Mouse (Mus musculus): ENCODE results near the gene Dtx3. TPM values are rescaled to one million over a fixed set of nuclear protein-coding genes. Genes with fewer than 3 reads are reported as not detected.

The Dtx3 gene
- polyA plus RNA-seq (2017; shearing (Covaris generic)) = 109 TPM

DNA sequence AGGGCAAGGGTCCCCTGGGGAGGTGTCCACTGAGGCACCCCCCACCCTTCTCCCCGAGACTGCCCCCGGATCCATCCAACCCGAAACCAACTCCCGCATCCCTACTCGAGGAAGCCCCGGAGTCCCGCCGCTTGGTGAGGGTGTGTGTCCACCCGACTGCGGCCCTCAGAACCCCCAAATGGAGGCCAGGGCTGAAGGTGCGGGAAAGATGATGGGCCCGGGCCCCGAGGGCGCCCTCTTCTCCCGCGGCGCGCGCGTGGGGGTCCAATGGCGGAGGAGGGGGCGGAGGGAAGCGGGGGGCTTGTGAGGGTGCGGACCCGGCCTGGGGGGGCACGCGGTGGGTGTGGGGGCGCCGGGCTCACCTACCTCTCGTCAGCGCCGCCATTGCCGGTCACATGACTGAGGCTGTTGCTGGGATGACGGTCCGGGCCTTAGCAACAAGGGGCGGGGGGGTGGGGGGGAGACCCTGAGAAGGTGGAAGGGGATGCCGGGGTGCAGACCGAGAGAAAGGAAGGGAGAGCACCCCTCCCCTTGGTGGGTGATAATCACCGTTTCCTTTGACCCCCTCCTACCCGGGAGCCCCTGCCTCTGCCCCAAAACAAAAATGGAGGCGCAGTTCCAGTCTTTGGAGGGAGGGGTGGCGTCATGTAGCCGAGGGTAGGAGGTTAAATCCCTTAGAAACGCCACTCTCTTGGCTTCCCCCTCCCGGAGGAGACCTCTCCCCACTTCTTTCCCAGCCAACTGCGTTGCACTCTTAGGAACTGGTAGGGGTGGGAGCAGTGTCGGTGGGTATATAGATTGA is at the start of gene Dtx3:
Gene Dtx3 (minus strand): TSS at position 401 of the 802 bp plus-strand sequence.

GRCm38 (mm10) chr10:127211414-127211854 is 15.9 kb upstream of the Dtx3 start, which contains the start of gene Pip4k2c:
Pip4k2c (minus strand) TSS chr10:127211585.

GRCm38 (mm10) chr10:127189651-127190381 is 5.7 kb downstream of the Dtx3 start, which contains the start of gene Arhgef25:
Arhgef25 (minus strand) TSS chr10:127190083.

GRCm38 (mm10) chr10:127179871-127180694 is 15.4 kb downstream of the Dtx3 start, which contains the start of gene Slc26a10:
Slc26a10 (minus strand) TSS chr10:127180645.

GRCm38 (mm10) chr10:127164631-127165353 is 30.7 kb downstream of the Dtx3 start, which contains the start of gene B4galnt1:
B4galnt1 (plus strand) TSS chr10:127165225.

Other genes with a start within 250 kb of the Dtx3 start
- 39.4 TPM for gene Ctdsp2, start 217.0 kb downstream of the Dtx3 start, polyA plus RNA-seq (2017; shearing (Covaris generic))
- 0.37 TPM for gene Avil, start 195.0 kb downstream of the Dtx3 start, polyA plus RNA-seq (2017; shearing (Covaris generic))
- gene Tsfm, start 164.9 kb downstream of the Dtx3 start, polyA plus RNA-seq (2017; shearing (Covaris generic)) = 21.6 TPM
- 12.8 TPM for gene Mettl1, start 154.3 kb downstream of the Dtx3 start, polyA plus RNA-seq (2017; shearing (Covaris generic))
- gene Eef1akmt3, start 154.2 kb downstream of the Dtx3 start, polyA plus RNA-seq (2017; shearing (Covaris generic)) = 0.41 TPM
- gene Cyp27b1, start 147.5 kb downstream of the Dtx3 start, polyA plus RNA-seq (2017; shearing (Covaris generic)) = not detected
- 1.2 TPM for gene March9, start 135.5 kb downstream of the Dtx3 start, polyA plus RNA-seq (2017; shearing (Covaris generic))
- 125 TPM for gene Cdk4, start 132.2 kb downstream of the Dtx3 start, polyA plus RNA-seq (2017; shearing (Covaris generic))
- 110 TPM for gene Tspan31, start 125.5 kb downstream of the Dtx3 start, polyA plus RNA-seq (2017; shearing (Covaris generic))
- 19.0 TPM for gene Agap2, start 120.4 kb downstream of the Dtx3 start, polyA plus RNA-seq (2017; shearing (Covaris generic))
- gene Os9, start 74.6 kb downstream of the Dtx3 start, polyA plus RNA-seq (2017; shearing (Covaris generic)) = 154 TPM
- gene B4galnt1, start 30.5 kb downstream of the Dtx3 start, polyA plus RNA-seq (2017; shearing (Covaris generic)) = 677 TPM
- gene Slc26a10, start 15.1 kb downstream of the Dtx3 start, polyA plus RNA-seq (2017; shearing (Covaris generic)) = 11.0 TPM
- not detected for gene Arhgef25, start 5.6 kb downstream of the Dtx3 start, polyA plus RNA-seq (2017; shearing (Covaris generic))
- gene Pip4k2c, start 15.9 kb upstream of the Dtx3 start, polyA plus RNA-seq (2017; shearing (Covaris generic)) = 28.9 TPM
- gene Kif5a, start 67.6 kb upstream of the Dtx3 start, polyA plus RNA-seq (2017; shearing (Covaris generic)) = not detected
- 74.6 TPM for gene Dctn2, start 70.6 kb upstream of the Dtx3 start, polyA plus RNA-seq (2017; shearing (Covaris generic))
- gene Mbd6, start 93.3 kb upstream of the Dtx3 start, polyA plus RNA-seq (2017; shearing (Covaris generic)) = 8.4 TPM
- gene Mars, start 116.1 kb upstream of the Dtx3 start, polyA plus RNA-seq (2017; shearing (Covaris generic)) = 55.4 TPM
- 193 TPM for gene Arhgap9, start 126.2 kb upstream of the Dtx3 start, polyA plus RNA-seq (2017; shearing (Covaris generic))
- 0.09 TPM for gene Gli1, start 146.2 kb upstream of the Dtx3 start, polyA plus RNA-seq (2017; shearing (Covaris generic))
- gene Inhbe, start 158.7 kb upstream of the Dtx3 start, polyA plus RNA-seq (2017; shearing (Covaris generic)) = not detected
- not detected for gene Inhbc, start 174.7 kb upstream of the Dtx3 start, polyA plus RNA-seq (2017; shearing (Covaris generic))
- 42.4 TPM for gene R3hdm2, start 184.6 kb upstream of the Dtx3 start, polyA plus RNA-seq (2017; shearing (Covaris generic))